Mouse (Mus musculus): ENCODE data around the gene Acer1.
A peak's percentile ranks its signal among the peaks of the same experiment; 100 is the strongest.

Acer1 gene

DNA sequence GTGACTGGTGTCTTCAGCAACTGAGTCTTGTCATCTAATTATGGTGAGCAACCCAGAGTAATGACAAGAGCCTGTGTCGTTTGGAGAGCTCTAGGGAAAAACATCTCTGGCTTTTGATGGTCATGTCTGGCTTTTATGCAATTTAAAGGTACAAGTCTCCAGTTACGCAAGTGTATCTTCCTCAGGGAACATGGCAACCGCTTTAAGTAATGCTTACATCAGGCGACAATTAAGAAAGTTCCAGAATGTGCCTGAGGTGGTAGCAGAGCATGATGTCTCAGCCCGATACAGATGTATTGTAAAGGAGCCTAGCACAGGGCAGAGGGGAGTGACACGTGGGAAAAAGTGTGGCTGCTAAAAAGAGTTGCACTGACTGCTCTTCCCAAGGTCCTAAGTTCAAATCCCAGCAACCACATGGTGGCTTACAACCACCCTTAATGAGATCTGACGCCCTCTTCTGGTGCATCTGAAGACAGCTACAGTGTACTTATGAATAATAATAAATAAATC is 7.0 kb upstream of the Acer1 start:
- no peak for DNase-seq (ENCODE audit: low read depth)

DNA sequence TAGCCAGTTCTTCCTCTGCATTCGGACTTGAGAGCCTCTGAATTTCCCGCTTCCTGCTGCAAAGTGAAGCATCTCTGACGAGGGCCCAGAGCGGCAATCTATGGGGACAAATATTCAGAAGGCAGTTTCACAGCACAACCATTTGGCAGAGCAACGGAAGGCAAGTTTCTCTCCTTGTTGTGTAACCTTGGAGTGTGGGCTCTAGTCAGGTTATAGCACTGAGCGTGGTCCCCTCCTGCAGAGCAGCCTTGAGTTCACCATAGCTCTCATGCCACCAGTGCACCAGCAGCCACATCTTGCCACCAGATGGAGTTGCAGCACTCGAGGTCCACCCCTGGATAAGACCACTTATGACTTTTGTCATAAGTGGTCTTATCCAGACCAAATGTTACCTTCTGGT is 6.5 kb upstream of the Acer1 start:
- no peak for DNase-seq (ENCODE audit: low read depth)

- no peak for DNase-seq (ENCODE audit: low read depth)
These were observed 4.3 kb upstream of the Acer1 start for GRCm38 (mm10) chr17:56986105-56986805.

DNA sequence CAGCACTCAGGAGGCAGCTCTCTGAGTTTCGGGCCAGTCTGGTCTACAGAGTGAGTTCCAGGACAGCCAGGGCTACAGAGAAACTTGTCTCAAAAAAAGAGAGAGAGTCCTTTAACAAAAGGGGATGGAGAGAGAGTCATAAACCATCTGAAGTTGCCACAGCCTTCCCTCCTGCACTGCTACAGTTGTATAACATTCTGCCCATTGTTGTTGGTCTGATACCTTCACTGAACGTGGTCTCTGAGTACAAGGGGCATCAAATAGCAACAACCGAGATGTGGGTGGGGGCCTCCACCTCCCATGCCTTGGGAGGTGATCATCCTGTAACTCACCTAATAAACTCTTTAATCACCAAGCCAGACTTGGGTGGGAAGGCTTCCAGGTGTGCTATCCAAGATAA is 3.7 kb upstream of the Acer1 start:
- DNase-seq (ENCODE audit: low read depth), result no peak

- no peak for DNase-seq (ENCODE audit: low read depth)
These were observed 3.0 kb upstream of the Acer1 start for GRCm38 (mm10) chr17:56984886-56985285.

GRCm38 (mm10) chr17:56981049-56981448 is 877 bp downstream of the Acer1 start:
- DNase-seq (ENCODE audit: low read depth), result no peak

- DNase-seq (ENCODE audit: low read depth), result no peak
These were observed 2.4 kb downstream of the Acer1 start for GRCm38 (mm10) chr17:56979524-56979923.

- DNase-seq (ENCODE audit: low read depth), result no peak
These were observed 5.2 kb downstream of the Acer1 start for GRCm38 (mm10) chr17:56976531-56977390.

DNA sequence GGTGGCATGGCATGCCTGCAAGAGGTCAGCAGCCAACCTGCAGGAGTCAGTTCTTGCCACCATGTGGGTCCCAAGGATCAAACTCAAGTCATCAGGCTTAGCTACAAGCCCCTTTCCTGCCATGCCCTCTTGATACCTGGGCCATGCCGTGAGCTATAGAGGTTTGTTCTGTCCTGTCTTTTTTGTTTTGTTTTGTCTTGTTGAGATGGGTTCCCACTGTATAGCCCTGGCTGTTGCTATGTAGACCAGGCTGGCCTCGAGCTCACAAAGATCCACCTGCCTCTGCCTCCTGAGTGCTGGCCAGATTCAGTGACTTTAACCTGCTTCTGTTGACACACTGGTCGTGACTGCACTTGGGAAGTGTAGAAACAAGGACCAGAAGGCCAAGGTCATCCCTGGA is 6.5 kb downstream of the Acer1 start:
- no peak for DNase-seq (ENCODE audit: low read depth)

- DNase-seq (ENCODE audit: low read depth), result no peak
These were observed 7.2 kb downstream of the Acer1 start for GRCm38 (mm10) chr17:56974708-56975240.

GRCm38 (mm10) chr17:56973956-56974707 is 7.8 kb downstream of the Acer1 start:
- DNase-seq (ENCODE audit: low read depth), result no peak

DNA sequence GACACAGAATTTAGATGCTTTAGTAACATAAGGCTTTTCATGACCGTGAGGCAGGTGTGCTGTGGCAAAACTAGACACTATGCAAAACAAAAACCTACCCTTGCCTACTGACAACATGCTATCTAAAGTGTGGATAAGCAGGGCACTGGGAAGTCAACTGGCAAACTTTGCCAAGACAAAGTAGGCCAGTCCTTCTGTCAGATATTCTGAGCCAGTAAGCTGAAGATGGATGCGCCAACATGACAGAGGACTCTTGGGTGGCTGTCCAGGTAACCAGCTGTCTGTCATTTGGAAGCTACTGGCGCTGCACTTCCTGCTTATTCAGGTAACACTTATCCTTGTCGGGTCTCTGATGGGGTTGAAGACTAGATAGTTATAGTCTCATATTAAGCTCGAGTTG is 11.8 kb downstream of the Acer1 start:
- DNase-seq (ENCODE audit: low read depth), result no peak

GRCm38 (mm10) chr17:56969321-56969720 is 12.6 kb downstream of the Acer1 start:
- DNase-seq (ENCODE audit: low read depth), result no peak

DNA sequence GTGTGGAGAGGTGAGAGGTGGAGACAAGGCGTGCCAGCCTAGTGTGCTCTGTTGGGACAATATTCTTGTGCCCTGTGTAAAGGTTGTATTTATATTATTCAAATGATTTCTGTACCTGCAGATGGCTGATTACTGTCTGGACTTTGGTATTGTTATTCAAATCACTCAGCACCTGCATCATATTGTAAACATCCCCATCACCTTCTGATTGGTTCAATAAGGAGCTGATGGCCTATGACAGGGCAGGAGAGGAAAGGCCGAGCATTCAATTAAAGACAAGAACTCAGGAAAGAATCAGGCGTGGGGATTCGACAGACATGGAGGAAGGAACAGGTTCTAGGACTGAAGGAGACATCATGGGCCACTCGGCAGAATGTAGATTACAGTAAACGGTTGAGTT is 18.3 kb downstream of the Acer1 start:
- DNase-seq (ENCODE audit: low read depth), result no peak

- DNase-seq (ENCODE audit: low read depth), result no peak
These were observed 19.1 kb downstream of the Acer1 start for GRCm38 (mm10) chr17:56962642-56963405.

- DNase-seq (ENCODE audit: low read depth), result no peak
These were observed 20.0 kb downstream of the Acer1 start for GRCm38 (mm10) chr17:56961880-56962279.

DNA sequence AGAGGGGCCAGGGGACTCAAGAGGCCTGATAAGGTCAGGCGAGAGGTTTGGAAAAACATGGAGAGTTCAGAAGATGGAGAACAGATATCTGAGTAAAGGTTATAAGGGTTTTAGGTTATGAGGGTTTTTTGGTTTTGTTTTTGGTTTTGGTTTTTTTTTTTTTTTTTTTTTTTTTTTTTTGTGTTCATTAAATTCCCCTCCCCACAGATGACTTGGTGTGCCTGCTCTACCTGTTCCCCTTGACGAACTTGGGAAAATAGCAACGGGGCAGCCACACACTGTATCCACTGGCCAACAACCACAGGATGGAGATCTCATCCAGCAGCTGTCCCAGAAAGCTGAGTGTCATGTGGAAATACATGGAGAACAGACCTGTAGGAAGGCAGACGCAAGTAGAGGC is 23.3 kb downstream of the Acer1 start:
- DNase-seq (ENCODE audit: low read depth), result no peak

DNA sequence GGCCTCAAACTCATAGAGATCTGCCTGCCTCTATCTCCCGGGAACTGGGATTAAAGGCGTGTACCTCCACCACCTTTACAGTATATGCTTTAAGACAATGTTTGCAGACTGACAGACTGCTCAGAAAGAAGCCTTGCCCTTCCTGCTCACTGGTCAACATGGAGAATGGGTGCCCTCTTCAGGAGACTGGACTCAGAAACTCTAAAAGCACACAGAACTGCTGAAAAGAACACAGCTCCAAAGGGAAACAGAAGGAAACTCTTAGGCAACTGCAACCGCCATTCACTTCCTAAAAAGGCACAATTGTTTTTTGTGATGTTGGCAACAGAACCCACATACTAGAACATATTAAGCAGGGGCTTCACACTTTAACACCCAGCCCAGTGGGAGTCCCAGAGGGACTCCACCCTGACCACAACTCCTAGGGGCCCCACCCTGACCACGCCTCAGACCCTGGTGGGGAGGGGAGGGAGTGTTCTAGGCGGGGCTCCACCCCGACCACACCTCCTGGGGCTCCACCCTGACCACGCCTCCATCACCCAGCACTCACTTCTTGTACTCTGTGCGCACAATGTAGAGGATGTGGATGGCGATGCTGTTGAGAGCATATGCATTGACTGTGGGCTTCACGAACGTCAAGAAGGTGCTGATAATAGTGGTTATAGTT is 24.0 kb downstream of the Acer1 start:
- peak; percentile 30 for DNase-seq (ENCODE audit: low read depth)

DNA sequence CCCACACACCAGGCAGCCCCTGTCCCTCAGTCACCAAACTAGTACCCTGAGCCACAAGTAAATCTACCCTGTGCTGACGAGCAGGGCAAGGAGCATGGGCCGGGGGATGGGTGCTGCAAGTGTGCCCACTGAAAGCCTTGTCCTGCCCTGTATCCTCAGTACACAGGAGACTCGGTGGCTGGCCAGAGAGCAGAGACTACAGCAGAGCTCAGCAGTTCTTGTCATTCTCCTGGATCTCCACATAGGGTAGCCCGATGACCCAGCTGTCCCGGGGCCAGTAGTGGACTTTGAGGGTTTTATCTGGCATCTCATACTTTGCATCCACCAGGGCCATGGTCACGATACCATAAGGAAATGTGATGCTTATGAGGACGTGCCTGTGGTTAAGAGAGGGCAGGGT is 27.1 kb downstream of the Acer1 start:
- DNase-seq (ENCODE audit: low read depth), result no peak

DNA sequence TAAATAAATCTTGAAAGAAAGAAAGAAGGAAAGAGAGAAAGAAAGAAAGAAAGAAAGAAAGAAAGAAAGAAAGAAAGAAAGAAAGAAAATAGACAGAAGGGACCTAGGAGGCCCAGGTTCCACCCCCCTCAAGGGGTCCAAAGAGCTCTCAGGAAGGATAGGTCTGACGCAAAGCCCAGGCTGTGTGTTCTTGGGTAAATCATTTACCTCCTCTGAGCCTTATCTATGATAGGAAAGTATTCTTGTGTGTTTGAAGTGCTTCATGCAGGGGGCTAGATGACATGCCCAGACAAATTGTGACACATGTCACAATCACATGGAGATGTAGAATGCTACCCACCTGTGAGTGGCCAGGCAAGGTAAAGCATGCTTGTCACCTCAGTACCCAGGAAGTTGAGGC is 29.3 kb downstream of the Acer1 start:
- DNase-seq (ENCODE audit: low read depth), result no peak

DNA sequence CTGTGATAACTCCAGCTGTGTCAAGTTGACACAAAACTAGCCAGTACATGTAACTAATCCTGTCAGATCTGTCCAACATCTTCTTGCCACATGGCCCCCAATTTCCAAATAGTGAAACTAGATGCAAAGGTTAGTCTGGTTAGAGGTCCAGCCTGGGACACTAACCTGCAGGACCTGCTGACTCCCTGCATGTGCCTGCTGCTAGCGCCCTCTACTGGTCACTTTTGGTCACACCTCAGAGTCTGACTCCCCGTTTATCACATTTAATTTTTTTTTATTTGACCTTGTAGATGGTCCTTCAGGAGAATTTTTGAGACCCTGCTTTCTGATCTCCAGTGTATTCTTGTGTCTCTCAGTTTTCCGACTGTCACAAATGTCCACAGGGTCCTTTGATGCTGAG is 31.0 kb downstream of the Acer1 start:
- peak; percentile 86 for DNase-seq (ENCODE audit: low read depth)

All from naive thymus-derived CD4-positive, alpha-beta T cell, adult 2 months (primary cell).